Mouse (Mus musculus): Measurements from ENCODE around the gene Cga. TPM values are rescaled to one million over a fixed set of nuclear protein-coding genes. Genes with fewer than 3 reads are reported as not detected.

The Cga gene
- 0.99 TPM in 1 of 2 replicates, not detected in the other for polyA plus RNA-seq (2012; rRNA removed)

DNA sequence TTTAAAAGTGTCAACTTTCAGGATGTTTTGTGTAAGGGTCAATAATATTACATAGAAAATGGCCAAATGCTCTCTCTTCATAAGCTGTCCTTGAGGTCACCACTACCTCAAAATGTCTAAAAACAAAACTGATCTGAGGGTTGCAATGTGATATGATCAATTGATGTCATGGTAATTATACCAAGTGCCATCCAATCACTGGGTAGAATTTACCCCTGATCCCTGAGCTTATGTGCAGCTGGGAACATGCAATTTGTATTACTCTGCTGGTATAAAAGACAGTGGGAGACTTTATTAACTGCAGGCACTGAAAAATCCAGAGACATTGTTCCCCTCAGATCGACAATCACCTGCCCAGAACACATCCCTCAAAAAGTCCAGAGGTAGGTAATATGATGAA lies at the start of gene Cga:
Gene Cga (plus strand): TSS at position 301 of the 400 bp plus-strand sequence.

DNA sequence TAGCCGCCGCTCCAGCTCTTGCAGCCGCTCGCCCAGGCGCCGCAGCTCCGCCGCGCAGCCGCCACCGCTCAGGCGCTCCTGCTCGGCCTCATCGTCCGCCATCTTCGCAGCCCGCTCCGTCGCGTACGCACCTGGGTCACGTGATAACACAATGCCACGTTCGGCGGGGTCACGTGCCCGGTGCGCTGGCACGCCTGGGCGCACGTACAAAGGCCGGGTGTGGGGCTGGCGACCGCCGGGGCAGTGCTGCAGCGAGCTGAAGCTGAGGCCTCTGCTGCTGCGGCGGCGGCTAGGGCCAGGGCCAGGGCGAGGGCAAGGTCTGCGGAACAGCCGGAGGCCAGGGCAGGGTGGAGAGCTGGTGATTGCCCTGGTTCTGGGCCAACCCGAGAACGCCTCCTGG lies 10.8 kb upstream of the Cga start, which contains the start of gene Zfp292:
Gene Zfp292 (minus strand): TSS at position 143 of the 400 bp plus-strand sequence.

Other genes with a start within 250 kb of the Cga start
- 26.0 and 26.9 TPM in 2 replicates for gene Slc35a1, start 206.3 kb upstream of the Cga start, polyA plus RNA-seq (2012; rRNA removed)
- 2.7 and 4.0 TPM in 2 replicates for gene Cfap206, start 163.6 kb upstream of the Cga start, polyA plus RNA-seq (2012; rRNA removed)
- 0.07 and 0.13 TPM in 2 replicates for gene Gm136, start 137.5 kb upstream of the Cga start, polyA plus RNA-seq (2012; rRNA removed)
- 22.7 and 25.7 TPM in 2 replicates for gene Smim8, start 115.4 kb upstream of the Cga start, polyA plus RNA-seq (2012; rRNA removed)
- 14.0 and 15.5 TPM in 2 replicates for gene Zfp292, start 10.8 kb upstream of the Cga start, polyA plus RNA-seq (2012; rRNA removed)